Mouse (Mus musculus): ENCODE data around the gene Saa1.

DNA sequence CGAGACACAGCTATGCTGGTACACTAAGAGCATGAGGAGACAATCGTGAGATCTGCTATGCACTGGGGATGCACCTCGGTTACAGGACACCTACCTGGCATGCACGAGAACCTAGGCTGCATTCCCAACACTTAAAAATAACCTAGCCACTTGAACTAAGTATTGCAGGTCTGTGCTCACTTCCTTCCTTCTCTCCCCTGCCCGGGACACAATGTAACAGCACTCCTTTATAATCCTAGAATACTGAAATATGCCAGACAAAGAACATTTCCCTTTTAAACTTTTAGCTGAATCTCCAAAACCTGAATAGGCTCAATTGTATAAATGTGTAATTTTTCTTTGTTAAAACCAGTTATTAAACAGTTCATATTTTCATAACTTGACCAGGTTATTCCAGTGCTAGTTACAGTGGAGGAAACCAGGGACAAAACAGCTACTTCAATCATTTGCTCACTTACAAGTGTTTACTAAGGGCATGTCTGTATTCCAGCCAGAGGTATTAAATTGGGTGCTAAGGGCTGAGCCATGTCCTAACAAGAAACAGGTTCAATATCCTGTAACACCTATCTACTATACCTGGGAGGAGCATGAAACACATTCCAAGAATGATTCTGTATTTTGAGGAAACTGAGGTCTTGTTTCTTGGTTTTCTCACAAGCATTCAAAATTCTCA lies 46.5 kb upstream of the Saa1 start:
- TF ChIP-seq POLR2A (IDR thresholded peaks at IDR 0.05; ENCODE audit: borderline replicate concordance, insufficient read depth, low read length) (no peak), CTCF (IDR thresholded peaks at IDR 0.05; ENCODE audit: borderline replicate concordance, insufficient read depth, low read depth, low read length) (no peak)
